Mouse (Mus musculus): ENCODE results near the gene Muc5b.

Gene Muc5b

GRCm38 (mm10) chr7:141902269-141902729 lies 63.4 kb downstream of the Muc5b start:
- peak; percentile 99 for DNase-seq (ENCODE audit: low read depth, low spot score)

GRCm38 (mm10) chr7:141902791-141903190 lies 63.9 kb downstream of the Muc5b start:
- no peak for DNase-seq (ENCODE audit: low read depth, low spot score)

GRCm38 (mm10) chr7:141908591-141908990 lies 69.7 kb downstream of the Muc5b start:
- DNase-seq (ENCODE audit: low read depth, low spot score), result no peak

- no peak for DNase-seq (ENCODE audit: low read depth, low spot score)
Measured at GRCm38 (mm10) chr7:141911305-141911704, 72.4 kb downstream of the Muc5b start.

GRCm38 (mm10) chr7:141918407-141918806 lies 79.5 kb downstream of the Muc5b start, which contains the start of gene Tollip:
TSS of gene Tollip (minus strand) at chr7:141918507.
- DNase-seq (ENCODE audit: low read depth, low spot score), result no peak

Measured in forelimb bud, embryonic 11.5 days (tissue).